Mouse (Mus musculus): Measurements from ENCODE around the gene Usf3.
A peak's percentile ranks its signal among the peaks of the same experiment; 100 is the strongest.

Usf3 gene

DNA sequence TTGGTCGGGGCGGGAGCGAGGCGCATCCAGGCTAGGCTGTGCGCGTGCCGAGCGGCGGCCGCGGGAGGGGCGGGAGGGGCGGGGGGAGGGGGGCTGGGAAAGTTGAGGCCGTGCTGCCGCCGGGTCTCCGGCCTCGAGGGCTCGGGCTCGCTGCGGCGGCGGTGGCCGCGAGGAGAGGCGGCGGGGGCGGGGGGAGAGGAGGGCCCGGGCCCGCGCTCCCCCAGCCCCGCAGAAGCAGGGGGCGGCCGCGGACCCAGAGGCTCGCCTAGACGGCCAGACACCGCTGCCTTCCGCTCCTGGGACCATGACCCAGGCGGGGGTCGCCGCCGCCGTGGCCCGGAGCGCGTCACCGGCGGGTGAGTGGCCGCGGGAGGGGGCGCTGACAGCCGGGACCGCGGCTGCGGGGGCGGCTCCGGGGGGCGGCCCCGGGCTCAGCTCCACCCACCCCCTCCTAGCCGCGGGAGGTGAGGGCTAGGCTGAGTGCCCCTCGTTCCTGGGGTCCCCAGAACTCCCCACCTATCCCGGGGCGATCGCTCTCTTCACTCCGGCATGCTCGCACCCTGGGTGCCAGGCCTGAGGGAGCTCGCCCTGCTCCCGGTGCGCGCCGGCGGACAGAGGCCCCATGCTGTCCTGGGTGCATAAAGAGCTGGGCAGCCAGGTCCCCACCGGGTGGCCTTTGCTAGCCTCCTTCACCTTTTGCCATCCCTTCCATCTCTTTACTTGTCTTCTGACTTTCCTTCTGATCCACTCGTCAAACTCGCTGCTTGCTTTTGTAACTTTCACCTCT is at the start of gene Usf3:
Usf3 (plus strand) TSS at position 92 of the 787 bp plus-strand sequence.
- peak; percentile 45 for DNase-seq (ENCODE audit: low read depth, low spot score)

DNA sequence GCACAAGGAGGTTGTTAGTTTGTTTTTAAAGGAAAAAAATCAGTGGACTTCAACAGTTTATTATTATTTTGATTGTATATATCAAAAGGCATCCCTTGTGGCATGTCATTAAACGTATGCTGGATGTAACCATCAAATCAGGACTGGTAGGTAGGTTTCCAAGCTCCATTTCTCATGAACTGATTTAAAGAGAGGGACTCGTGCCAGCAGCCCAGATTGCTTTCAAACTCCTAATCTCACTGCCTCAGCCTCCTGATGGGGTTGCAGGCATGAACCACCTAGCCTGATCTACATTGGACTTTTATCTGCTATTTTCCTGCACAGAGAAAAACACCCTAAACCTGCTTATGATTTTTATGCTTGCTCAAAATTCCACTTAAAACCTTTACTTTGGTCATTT is 49.3 kb upstream of the Usf3 start:
- no peak for DNase-seq (ENCODE audit: low read depth, low spot score)

DNA sequence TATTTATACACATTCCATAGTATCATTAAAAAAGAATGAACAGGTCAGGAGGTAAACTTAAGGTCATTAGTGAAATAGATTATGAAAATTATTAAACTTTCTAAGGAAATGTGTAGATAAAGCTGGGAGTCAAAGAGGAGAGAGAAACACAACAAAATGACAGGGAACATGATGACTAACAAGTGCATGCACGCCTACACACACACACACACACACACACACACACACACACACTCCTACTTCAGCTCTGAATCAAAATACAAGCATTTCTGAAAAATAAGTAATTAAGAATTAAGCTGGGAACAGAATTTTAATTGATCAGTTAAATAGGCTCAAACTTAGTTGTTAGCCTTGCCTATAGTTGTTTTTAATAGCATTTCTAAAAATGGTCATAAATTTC is 48.3 kb upstream of the Usf3 start:
- DNase-seq (ENCODE audit: low read depth, low spot score), result no peak

DNA sequence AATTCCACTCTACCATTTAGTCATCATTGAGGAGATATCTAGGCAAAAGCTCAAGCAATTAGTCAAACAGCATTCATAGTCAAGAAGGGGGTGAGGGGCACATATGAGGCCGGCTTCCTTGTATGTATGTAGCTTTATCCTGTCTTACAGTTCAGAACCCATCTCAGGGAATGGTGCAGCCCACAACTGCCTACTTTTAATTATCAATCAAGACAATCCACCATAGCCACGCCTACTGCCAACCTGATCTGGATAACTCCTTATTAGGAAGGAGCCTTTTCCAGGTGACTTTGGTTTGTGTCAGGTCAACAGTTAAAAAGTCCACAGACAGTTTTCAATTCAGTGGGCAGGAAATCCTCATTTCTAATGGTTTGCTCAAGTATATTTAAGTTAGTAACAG is 47.6 kb upstream of the Usf3 start:
- no peak for DNase-seq (ENCODE audit: low read depth, low spot score)

DNA sequence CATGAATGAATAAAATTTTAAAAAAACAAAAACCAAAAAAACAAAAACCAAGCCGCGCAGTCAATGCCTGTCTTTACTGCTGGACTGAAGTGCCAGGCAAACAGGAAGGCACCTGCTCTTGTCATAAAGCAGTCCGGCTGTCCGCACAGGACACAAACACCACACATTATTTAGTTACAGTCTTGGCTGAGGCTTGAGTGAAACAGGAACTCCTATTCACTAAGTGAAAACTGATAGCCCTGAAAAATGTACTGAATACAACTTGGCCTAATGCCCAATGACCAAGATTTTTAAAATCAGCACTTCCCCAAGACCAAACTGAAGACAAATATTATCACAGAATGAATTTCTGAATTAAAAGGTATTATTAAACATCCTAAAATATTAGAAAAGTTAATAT is 46.6 kb upstream of the Usf3 start:
- DNase-seq (ENCODE audit: low read depth, low spot score), result no peak

DNA sequence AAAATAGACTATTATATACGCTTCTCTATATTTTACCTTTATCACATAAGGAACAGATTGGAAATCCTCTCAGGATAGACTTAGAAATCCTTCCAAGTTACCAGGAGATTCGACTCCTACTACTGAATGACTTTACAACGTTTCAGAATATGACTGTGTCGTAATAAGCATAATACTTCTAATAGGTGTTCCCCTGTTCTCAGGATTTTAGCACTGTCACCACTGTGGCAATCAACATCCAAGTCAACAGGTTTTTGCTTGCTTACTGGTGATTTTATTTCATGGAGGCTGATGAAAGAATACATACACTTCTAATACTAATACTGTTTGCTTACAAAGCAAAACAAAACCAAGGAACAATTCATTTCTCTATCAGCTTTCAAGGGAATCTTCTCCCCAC is 40.7 kb upstream of the Usf3 start:
- no peak for DNase-seq (ENCODE audit: low read depth, low spot score)

DNA sequence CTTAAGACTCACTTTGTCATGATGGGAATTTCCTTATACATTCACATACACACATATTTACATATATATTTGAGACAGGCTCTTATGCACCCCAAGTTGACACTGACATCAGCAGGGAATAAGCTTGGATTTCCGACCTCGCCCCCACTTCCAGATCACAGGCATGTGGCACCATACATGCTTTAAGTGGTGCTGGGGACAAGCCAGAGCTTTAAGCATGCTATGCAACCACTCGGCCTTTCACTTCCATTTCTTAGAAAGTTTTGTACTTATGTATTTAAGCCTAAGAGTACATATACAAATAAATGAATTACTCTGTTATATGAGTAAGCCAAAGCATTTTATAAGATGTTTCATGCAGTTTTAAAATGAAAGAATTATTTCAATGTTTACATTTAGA is 39.9 kb upstream of the Usf3 start:
- no peak for DNase-seq (ENCODE audit: low read depth, low spot score)

DNA sequence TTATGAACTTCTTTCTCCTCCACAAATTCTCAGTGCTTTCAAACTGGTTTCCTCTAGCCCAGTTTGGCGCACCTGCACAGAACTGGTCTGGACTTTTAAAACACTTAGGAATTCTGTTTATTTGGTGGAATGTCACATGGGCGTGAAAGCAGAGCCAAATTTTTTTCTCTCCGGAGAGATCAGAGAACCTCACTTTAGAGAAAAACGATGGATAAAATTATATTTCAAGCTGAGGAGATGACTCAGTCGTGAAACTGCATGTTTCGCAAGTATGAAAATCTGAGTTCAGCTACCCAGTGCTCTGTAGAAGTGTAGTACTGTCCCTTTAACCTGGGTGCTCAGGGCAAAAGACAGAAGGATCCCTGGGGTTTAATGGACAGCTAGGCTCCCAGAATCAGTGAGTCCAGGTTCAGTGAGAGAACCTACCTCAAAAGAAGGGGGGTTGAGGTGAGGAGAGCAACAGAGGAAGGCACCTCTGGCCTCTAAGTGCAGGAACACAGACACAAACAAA is 36.5 kb upstream of the Usf3 start:
- DNase-seq (ENCODE audit: low read depth, low spot score), result peak; percentile 49

DNA sequence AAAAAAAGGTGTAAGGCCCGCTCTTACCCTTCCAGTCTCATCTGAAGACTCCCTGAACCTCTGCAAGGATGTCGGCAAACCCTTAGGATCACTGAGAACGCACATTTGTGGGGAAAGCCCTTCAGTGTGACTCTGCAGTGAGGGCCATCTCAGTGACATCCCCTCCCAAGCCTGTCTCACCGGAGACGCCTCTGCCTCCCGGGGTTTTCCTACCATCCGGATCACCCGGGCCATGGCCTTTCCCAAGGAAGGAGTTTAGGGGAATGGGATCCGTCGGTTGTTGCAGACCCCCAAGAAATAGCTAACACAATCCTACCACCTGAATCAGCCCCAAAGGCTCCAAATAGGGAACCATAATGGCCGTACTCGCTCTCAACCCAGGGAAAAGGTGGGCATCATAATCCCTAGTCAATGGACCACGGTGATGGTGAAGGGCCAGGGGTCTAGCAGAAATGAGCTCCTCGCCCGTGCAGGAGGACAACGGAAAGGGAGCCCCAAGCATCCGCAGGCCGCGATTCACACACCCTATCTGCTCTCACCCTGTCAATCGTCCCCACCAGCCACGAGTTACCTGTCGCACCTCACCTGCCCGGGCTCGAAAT is 34.6 kb upstream of the Usf3 start:
- peak; percentile 33 for DNase-seq (ENCODE audit: low read depth, low spot score)

DNA sequence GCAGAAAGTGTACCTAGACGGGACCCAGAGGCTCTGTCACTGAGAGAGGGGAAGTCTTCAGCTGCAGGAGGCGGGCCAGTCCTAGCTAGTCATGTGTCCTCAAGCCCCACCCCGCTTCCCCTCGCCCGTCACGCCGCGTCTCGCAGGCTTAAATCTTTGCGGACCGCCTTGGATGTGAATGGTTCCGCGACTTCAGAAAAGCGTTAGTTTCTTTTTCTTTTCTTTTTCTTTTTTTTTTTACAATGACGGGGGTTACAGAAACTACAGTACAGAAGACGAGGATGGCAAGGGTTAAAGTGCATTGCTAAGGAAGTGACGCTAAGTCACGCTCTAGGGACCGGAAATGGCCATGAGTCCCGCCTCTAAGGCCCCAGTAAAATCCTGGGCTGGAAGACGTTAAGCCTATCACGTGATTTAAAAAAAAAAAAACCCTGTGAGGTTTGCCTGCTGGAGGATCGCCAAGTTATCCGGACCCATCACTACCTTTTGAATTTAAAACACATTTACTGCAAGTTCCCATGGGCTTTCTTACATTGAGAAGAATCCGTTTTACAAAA is 34.0 kb upstream of the Usf3 start:
- DNase-seq (ENCODE audit: low read depth, low spot score), result peak; percentile 96

DNA sequence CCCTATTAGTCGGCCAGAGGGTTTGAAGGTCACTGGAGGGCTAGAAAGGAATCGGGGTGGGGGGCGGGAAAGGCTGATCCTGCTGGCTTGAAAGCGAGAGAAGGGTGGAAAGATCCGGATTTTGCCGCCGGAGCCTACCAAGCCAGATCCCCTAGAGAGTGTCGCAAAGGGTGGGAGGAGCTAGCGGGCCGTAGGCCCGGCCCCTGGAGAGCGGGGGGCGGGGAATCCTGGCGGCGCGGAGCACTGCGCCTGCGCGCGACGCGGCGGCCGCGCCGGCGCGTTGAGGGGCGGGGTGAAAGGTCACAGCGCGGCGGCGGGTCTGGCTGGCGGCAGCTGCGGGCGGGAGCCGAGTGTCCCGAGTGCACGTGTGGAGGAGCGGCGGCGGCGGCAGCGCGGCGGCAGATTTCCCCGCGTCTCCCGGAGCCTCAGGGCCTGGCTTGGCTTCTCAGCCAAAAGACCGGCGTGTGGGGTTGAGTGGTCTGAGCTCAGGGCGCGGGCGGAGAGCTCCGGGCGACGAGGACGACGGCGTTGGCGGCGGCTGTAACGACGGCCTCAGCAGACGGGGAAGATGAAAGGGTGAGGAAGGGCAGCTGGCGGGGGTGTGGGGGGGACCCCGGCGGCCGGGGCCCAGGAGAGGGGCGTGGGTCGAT is 33.4 kb upstream of the Usf3 start, which contains the start of the genes Atp6v1a and Naa50:
Atp6v1a (minus strand) TSS at position 170 of the 650 bp plus-strand sequence.
Naa50 (plus strand) TSS at position 295 of the 650 bp plus-strand sequence.
- peak; percentile 96 for DNase-seq (ENCODE audit: low read depth, low spot score)

DNA sequence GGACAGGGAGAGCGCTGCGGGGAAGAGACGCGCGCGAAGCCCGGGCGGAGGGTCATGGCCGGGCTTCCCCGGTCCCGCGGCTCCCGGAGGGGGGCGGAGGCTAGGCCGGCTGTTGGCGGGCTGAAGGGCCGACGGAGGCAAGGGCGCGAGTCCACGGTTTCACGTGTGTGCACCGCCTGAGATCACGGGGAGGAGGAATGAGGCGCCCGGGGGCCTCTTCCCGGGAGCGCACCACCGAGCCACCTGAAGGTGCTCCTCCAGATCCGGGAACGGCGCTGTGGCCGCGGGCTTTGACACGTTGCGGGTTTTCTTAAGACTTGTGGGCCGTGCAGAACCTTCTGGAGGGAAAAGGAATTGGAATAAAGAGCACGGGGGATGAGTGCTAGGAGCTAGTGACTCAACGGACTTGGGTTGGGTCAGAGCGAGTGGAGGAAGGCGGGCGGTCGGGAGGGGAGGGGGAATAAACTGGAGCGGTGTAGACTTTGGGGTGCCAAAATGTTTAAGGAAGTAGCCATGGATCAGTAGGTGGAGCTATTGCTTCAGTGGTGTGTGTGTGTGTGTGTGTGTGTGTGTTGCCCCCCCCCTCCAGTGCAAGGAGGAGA is 32.8 kb upstream of the Usf3 start:
- DNase-seq (ENCODE audit: low read depth, low spot score), result peak; percentile 87

DNA sequence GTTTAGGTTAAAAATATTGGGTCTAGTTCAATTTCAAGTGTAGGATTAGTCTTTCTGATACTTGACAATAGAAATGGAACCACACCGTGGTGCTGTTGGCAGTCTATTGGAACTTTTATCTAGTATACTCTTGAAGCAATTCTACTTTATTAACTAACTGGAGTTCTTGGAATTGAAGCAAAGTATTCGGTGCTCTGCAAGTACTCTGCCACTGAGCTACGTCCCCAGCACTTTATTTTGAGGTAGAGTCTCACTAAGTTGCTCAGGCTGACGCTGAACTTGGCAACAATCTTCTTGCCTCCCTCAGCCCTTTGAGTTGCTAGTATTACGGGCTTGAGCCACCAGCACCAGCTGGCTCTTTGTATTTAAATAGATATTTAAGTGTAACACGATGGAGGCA is 31.6 kb upstream of the Usf3 start:
- DNase-seq (ENCODE audit: low read depth, low spot score), result peak; percentile 21

DNA sequence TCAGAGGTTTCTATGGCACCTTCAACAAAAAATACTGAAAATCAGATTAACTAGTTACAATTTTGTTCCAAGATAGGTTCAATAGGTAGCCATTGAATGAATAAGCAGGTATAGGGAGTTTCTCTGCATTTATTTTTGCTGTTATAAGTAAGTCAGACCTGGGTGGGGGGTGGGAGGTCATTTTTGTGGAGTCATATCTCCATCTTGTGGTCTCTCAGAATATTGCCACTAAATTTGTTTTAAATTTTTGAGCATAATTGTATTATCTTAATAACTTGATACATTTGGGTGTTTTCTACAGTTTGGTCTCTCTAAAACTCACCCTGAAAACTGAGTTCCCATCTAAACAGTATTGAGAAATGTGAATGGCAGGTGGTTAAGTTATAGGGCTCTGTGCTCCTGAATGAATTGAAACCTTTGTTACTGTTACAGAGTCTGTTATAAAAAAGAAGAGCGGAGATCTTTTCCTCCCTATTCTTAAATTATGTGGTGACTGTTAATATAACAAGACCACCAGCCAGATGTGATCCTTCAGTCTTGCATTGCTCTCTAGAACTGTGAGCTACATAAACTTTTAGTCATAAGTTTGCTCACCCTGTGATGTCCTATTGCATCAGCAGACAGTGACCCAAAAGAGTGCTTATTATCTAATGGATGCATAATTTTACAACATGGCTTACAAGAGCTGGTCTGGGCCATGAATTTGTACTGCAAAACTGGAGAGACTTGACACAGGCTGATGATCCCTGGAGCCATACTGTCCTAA is 23.9 kb upstream of the Usf3 start:
- no peak for DNase-seq (ENCODE audit: low read depth, low spot score)

DNA sequence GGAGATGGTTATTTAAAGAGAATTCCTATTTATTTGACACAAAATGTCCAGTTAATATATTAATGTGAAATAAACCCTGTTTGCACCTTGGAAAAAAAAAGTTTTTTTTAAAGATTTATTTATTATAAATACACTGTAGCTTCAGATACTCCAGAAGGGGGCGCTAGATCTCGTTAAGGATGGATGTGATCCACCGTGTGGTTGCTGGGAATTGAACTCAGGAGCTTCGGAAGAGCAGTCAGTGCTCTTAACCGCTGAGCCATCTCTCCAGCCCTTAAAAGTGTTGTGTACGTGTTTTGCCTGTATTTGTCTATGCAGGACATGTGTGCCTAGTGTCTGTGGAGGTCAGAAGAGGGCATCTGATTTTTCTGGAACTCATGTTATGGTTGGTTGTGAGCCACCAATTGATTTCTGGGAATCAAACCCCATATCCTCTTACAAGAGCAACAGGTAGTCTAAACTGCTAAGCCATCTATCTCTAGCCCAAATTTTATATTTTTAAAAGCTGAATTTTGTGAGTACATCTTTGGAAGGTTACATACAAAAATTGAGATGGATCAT is 18.5 kb upstream of the Usf3 start:
- peak; percentile 63 for DNase-seq (ENCODE audit: low read depth, low spot score)

DNA sequence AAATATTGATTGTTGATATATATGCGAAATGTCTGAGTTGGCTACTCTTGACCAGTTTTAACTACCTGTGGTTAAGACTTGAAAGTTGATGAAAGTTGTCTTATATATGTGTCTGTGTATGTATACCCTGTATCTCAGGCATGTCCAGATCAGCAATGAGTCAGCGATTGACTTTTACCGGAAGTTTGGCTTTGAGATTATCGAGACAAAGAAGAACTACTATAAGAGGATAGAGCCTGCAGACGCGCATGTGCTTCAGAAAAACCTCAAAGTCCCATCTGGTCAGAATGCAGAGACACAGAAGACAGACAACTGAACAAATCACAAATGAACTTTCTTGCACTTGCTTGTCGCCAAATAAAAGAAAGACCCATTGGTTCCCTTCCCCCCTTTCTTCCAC is 13.7 kb upstream of the Usf3 start:
- no peak for DNase-seq (ENCODE audit: low read depth, low spot score)

DNA sequence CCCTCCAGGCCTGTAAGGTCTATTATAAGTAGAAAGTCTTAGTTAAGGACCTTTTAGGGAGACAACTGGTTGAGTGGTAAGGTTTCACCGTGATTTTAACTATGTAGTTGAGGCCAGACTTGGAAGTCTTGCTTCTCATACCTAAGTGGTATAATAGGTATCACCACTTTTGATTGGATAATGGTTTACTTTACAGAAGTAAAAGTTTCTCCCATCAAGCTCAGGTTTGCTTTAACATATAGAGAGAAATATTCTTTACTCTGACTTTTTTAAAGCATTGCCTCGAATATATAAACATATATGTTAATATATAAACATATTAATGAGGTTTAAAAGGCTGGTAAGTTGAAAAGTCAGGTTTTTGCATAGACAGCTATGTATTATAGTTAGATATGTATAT is 9.2 kb upstream of the Usf3 start:
- no peak for DNase-seq (ENCODE audit: low read depth, low spot score)

DNA sequence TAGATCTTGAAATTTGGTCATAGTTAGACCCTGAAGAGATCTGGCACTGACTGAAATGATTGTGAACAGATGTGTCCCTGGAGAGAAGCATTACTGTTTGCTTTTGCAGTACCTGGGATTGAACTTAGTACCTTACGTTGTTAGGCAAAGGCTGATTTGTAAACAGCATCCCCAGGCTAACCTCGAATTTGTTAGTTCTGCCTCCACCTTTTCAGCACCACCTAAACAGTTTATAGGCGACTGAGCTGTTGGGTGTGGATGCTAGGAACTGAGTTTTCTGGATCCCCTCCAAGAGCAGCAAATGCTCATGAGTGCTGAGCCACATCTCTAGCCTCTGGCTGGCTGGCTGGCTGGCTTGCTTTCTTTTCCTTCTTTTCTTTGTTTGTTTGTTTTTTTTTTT is 7.9 kb upstream of the Usf3 start:
- no peak for DNase-seq (ENCODE audit: low read depth, low spot score)

DNA sequence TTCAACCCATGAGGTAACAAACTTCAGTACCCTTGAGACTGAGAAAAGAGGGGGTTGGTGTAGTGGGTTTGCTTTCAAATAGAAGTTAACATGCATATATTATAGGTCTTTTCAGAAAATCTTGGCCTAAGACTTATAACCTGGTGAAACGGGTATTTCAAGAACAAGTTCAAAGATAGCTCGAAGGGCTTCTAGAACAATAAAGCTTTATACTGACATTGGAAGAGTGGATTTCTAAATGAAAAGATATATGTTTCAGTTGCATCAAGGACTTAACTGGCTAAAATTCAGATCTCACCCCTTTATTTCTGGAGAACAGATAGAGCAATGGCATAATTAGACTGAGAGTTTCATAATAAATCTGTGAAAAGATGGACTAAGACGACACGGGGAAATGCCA is 4.1 kb upstream of the Usf3 start:
- no peak for DNase-seq (ENCODE audit: low read depth, low spot score)

DNA sequence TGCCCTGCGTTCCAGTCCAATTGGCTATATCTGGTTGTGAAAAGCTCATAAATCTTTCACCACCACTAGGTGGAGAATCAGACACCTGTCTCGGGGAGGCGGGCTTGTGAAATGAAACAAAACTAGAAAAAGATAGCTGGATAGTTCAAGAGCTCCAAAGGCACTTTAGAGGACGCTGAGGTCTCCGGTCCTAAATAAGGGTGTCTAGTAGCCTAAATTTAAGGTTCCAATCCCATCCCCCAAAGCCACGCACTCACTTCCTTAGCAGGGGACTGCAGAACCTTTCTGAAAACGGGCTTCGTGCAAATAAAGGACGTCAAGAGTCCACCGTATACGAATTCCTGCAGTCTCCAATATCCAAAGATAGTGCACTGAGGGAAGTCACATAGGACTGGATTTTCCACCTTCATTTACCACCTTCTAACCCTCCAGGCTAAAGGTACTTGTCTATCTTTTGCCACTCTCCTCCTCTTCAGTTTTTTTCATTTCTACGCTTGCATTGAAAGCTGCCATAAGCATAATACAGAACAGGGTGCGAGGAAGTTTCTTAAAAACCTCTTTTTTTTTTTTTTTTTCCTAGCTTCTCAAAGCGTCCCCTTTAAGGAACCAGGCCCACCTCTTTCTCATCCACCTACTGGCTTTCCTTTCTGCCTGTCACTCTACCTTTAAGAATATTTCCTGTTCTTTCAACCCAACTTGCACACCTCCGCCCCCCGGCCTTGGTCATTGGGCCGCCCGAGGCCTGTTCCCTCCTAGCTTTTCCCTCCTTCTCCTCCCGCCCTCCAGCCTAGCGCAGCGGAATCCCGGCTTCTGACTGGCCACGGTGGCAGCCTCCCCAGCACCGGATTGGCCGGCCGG is 520 bp upstream of the Usf3 start:
- DNase-seq (ENCODE audit: low read depth, low spot score), result peak; percentile 99

Data from ZHBTc4 (cell line).